Mouse (Mus musculus) frontal cortex, postnatal 36 days (tissue): ENCODE measurements around the gene Glis3.
A peak's percentile ranks its signal among the peaks of the same experiment; 100 is the strongest.

Experiments
- DNase-seq, 2 experiments: peaks; one replicate each; pipeline ENCODE4 v3.0.0; 2022; ENCODE audit warnings: low spot score in 2 of 2

Gene Glis3

DNA sequence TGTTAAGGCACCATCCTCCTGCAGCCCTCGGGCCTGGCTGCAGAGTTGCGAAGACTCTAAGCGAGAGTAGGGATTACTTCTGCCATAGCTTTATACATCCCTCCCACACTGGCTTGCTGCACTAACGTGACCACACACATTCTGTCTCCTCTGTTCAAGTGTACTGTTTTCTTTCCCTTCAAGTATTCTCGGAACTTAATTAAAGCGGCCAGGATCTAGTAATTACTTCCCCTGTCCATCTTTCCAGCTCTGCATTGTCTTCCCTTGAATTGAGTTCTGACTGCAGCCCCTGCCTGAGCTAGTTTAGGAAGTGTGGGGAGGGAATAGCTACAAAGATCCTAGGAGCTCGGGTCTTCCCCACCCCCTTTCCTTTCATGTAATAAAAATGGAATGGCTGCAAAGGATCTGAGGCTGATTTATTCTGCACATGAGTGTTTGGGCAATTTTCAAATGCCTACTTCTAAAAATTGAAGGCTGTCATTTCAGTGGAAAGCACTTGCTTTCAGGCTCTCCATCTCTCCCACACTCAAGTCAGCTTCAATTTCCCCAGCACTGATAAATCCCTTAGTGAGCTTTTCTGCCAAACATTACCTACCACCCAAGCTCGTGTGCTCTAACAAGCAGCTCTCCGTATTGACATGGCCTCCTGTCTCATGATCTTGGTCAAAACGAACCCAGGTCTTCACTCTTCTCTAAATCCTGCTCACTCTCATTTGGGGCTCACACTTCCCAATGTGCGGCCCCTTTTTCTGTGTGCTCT, 346.7 kb downstream of the Glis3 start:
- DNase-seq = no peak

DNA sequence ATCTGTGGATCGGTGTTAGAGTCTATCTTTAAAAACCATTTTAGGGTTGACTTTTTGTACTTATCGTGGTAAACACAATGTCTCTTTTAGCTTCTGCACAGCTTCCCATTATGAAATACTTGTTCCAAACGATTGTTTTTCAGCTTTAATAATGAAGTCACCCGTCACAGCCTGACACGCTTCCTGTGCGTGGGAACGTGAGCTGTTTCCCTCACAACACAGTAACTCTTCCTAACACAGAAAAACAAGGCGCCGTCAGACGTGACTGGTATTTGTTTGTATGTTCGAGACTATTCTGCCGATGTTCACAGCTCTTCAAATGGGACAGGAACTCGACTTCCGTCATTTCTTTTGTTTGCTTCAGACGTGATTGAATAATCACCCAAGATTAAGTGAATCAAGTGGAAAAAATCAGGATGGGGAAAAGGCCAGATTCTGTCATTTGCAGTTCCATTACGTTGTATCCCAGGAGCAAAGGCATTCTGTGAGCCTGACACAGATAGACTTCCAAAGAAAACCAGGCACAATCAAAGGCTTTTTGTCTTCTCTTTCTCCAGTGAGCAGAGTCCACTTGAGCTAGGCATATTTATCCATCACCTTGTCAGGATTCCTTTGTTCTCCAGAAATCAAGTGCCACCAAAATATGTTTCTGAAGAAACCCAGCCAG, 351.3 kb downstream of the Glis3 start:
- DNase-seq = no peak

- no peak for DNase-seq
Measured at GRCm38 (mm10) chr19:28327536-28327935, 352.3 kb downstream of the Glis3 start.

DNA sequence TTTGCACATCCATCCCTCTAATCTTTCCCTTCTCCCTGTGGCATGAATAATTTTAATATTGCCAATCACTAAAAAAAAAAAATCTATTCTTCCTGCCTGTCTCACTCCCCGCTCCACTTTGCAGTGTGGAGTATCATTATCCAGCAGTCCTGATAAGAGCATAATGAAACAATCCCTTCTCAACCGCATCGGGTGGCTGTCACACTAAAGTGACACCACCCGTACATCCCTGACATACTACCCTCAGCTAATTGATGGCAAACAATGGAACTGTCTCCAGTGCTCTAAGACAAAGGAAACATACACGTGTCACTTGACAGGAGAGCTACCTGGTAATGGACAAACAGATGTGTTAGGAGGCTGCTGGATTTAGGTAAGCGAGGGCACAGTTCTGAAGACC, 373.8 kb downstream of the Glis3 start:
- no peak for DNase-seq

- DNase-seq = no peak
Measured at GRCm38 (mm10) chr19:28305510-28305909, 374.4 kb downstream of the Glis3 start.

GRCm38 (mm10) chr19:28302831-28303242, 377.0 kb downstream of the Glis3 start:
- DNase-seq = no peak

- DNase-seq = no peak
Measured at GRCm38 (mm10) chr19:28300226-28300625, 379.7 kb downstream of the Glis3 start.

DNA sequence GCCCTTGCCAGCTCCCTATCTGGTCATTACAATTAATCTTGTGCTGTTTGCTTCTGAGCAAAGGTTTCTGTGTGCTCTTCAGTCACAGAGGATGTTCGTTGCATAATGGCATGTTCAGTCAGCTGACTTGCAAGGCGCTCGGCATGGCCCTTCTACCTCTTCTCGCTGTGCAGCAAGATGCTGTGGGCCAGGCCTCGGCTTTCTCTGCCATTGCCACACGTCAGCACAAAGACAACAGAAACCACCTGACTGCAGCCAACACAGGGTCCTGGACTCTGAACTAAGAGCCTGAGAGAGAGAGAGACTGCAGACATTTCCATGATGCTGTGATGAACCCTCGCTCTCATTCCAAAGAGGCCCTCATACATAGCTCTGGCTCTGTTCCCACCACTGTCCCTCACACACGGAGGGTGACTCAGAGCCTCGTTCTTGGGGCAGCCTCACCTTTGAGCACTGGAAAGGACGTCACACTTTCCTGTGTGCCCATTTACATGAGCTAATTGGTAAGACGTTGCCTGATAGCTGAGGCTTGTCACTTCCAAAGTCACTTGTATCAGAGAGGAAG, 380.6 kb downstream of the Glis3 start:
- DNase-seq = no peak

DNA sequence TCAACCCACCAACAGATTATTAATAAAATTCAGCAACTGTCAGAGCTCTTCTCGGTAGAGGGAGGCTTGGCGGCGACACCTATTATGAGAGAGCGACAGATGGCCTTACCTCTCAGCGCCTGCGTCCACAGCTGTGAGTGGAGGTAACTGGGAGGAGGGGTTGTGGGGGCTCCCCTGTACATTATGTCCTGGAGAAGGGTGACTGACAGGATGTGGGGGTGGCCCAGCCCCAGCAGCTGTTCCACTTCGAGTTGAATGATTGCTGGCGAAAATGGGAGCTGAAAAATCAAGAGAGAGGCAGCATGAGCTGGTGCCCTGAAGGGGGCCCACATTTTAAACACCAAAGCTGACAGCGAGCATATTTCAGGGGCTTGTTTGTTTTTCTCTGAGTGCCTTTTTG, 381.2 kb downstream of the Glis3 start:
- peak; percentile 12 to 28 for DNase-seq

GRCm38 (mm10) chr19:28291596-28291995, 388.3 kb downstream of the Glis3 start:
- DNase-seq = peak; percentile 10 to 11

DNA sequence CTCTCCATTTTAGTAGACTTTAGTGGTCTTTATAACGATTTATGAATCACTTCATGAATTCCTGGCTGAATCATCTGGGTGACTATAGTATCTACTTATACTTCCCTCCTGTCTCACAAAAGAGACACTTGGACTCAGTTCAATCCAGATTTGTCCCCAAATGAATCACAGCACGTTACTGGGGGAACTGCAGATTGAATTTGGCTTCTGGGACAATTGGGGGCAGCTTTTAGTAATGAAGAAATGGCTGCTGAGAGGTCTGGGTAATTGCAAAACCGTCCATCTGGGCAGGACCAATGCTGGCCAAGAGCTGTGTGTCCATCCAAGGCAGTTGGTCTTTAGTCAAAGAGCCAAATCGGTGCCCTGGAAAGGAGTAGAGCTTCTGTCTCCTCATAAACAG, 390.4 kb downstream of the Glis3 start:
- peak in 1 of 2 experiments; percentile 10 for DNase-seq

DNA sequence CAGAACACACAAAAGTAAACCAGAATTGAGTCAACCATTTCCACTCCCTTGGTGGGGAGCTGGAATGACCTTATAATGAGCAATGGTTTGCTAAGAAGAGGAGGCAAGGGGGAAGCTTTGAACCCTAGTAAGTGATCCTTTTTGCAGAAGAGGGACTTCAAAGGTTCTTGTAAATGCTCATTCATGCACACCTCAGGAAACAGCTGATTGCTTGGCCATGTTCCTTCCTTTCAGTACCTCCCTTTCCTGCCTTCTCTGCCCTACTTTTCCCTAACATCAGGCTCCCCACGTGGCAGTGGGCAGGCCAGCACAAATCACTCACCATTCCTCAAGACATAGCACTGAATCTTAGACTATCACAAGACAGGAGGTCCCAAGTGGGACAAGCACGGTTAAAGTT, 392.4 kb downstream of the Glis3 start:
- DNase-seq = no peak

- DNase-seq = no peak
Measured at GRCm38 (mm10) chr19:28284098-28284569, 395.7 kb downstream of the Glis3 start.

GRCm38 (mm10) chr19:28283241-28284097, 396.4 kb downstream of the Glis3 start:
- DNase-seq = peak in 1 of 2 experiments; percentile 12

DNA sequence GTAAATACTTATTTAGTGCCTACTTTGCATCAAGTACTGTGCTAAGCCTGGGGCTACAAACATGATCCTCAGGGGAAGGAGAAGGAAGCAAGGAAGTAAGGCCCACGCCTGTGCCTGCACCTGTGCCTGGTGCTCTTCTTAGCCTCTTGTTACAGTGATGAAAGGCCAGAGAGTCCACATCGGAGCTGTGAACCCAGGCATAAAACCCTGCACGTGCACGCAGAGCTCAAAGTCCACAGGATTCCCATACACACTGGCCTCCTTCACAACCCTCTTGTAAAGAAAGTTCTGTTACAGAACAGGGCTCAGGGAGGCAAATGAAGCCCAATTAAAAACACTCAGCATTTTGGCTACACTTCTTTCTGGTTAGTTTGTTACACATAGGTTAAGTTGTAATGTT, 398.5 kb downstream of the Glis3 start:
- no peak for DNase-seq

DNA sequence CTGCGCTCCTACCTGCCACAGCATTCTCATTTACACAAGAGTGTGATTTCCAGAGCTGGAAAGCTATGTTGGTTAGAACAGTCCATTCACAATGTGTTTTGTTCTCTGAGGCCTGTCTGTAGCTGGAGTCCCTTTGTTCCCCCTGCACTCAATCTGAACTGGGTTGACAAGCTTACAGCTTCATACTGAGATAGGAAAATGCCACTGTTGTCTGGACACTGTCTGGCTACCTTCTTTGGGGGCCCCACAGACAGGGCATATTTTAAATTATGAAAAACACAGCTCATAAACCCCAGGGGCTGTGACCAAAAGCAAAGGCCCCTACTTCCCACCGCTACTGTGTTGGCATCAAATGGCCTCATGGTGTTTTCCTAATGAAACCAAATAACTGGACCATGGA, 402.8 kb downstream of the Glis3 start:
- DNase-seq = no peak

DNA sequence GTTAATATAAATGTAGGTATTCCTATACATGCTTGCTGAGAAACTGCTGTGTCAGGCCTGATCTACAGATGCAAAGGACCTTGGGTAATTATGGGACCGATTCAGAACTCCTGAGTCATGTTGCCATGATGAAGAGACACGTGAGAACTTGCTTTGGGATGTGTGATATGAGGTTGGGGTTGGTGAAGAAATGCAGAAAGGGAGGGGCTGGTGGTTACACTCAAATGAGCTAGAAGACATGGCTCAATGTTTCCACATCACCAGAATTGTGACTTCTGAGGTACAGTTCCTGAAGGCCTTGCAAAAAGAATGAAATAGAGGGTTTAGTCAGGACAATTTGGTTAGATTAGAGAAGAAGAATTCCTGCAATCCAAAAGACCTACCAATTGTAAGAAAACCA, 405.4 kb downstream of the Glis3 start:
- no peak for DNase-seq

DNA sequence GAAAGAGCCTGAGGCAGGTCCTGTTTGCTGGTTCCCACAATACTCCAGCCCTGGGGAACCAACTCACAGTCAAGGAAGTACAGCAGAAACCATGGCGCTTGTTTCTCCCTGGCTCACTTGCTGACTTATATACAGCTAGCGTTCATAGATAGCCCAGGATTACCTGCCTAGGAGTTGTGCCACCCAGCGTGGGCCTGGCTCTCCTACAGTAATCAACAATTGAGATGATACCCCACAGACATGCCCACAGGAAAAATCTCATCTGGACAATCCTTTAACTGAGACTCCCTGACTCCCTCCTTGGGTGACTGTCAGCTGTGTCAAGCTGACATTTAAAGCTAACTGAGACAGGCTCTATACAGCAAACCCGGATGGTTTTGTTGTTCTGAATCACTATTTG, 405.9 kb downstream of the Glis3 start:
- DNase-seq = no peak

DNA sequence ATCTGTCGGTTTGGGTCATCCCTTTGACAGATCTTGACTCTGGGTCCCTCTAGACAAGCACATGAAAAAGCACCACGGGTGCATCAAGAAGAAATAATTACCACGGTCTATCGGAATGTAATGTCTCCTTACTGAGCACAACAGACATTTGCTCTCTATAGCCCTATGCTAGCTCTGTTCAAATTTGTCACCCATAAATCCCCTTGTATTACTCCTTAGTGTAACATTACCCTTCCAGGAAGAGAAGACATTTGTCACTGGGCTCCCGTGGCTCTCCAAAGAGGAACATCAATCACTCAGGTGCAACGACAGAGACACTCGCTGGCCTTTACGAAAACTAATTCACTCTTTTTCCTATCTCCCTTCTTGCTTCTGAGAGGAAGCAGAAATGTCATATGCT, 413.0 kb downstream of the Glis3 start:
- no peak for DNase-seq

GRCm38 (mm10) chr19:28265776-28266175, 414.1 kb downstream of the Glis3 start:
- no peak for DNase-seq

DNA sequence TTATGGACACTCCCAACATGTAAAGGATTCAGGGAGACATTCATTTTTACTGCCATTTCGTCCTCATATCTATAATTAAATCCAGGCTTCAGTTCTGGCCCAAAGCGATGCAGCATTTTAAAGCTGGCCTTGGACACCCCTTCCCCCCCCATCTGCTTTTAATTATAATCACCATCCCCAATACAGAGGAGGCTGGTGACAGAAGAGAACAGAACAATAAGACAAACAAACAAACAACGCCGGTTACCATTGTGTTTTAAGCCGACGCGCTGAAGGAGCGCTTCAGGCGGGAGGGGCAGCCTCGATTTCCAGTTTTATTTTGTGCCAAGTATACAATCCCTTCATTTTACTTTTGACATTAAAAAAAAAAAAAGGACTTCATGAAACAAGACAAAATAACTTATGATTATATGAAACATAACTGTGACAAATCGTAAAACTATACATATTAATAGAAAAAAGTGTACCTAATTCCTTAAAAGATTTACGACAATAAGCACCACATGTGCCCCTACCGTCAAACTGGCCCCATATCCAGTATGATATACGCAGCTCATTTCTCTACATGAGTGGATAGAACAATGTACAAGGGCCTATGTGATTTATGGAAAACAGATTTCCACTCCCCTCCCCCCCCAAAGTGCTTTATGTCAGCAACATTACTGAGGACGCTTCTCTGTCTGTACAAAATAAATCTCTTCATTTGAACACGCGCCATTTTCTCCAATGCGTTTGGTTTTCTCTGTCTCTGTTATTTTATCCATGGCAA, 420.8 kb downstream of the Glis3 start:
- DNase-seq = no peak
